10 mouse cellular contexts compared by ENCODE assay signal in genomic region chr4:45818814-45819207, GRCm38 (mm10). TPM values are rescaled to one million over a fixed set of nuclear protein-coding genes. Genes with fewer than 3 reads are reported as not detected.
DNase-seq lines count a peak whose midpoint lies in the region; ATAC-seq and TF ChIP-seq lines count a peak whose summit lies in the region.
"Had no signal": no experiment of that assay in that cellular context is flagged by ENCODE, and none has a peak within 500 bp of the region (broad histone marks: within the 10 kb centered on the region; RNA-seq: fewer than 3 reads in every experiment).

No protein-coding gene starts in this region.

- peak overlapping the region; percentile 26; the same call in 1 of the 2 replicates for H3K4me3 ChIP-seq in kidney, postnatal 0 days (replicated peaks; ENCODE audit: low read depth, low read length)
- H3K4me3 ChIP-seq in forebrain, embryonic 15.5 days: peak overlapping the region; percentile 15
- H3K4me3 ChIP-seq in limb, embryonic 15.5 days: peak overlapping the region; percentile 24; the same call in 1 of the 2 replicates
- no peak overlapping the region for H3K4me3 ChIP-seq in neural tube, embryonic 15.5 days (replicated peaks)

- H3K36me3 ChIP-seq in kidney, postnatal 0 days (ENCODE audit: insufficient read depth, low read length): no peaks in the 10 kb centered on the region
- peaks cover 30% of the 10 kb centered on the region for H3K36me3 ChIP-seq in forebrain, embryonic 15.5 days
- H3K36me3 ChIP-seq in limb, embryonic 15.5 days: no peaks in the 10 kb centered on the region
- H3K36me3 ChIP-seq in neural tube, embryonic 15.5 days: no peaks in the 10 kb centered on the region

- no peak for ATAC-seq in kidney, postnatal 0 days (replicated peaks; ENCODE audit: low FRiP score, low read depth)
- no peak; the same call in 1 of the 2 replicates for ATAC-seq in forebrain, embryonic 15.5 days (replicated peaks)
- ATAC-seq in limb, embryonic 15.5 days (ENCODE audit: insufficient number of reproducible peaks, low FRiP score, low TSS enrichment, low read depth): no peak; the same call in 1 of the 2 replicates
- peak; percentile 12; the same call in 1 of the 2 replicates for ATAC-seq in neural tube, embryonic 15.5 days (ENCODE audit: low FRiP score)
- no peak for ATAC-seq in CD4-positive, CD25-positive, alpha-beta regulatory T cell, adult 4 months

- 27% methylated on average over 4 of the region's 4 CpGs for WGBS in kidney, postnatal 0 days
- WGBS in forebrain, embryonic 15.5 days: 10% methylated on average over 4 of the region's 4 CpGs
- 23% methylated on average over 4 of the region's 4 CpGs for WGBS in limb, embryonic 15.5 days
- 16% methylated on average over 3 of the region's 4 CpGs for WGBS in neural tube, embryonic 15.5 days

- TF ChIP-seq CTCF in kidney, postnatal 0 days (IDR thresholded peaks at IDR 0.05; ENCODE audit: low read depth): no peak

- H3K9me3 ChIP-seq in kidney, postnatal 0 days (replicated peaks; ENCODE audit: low read length): no peaks in the 10 kb centered on the region
- H3K9me3 ChIP-seq in forebrain, embryonic 15.5 days: no peaks in the 10 kb centered on the region
- no peaks in the 10 kb centered on the region for H3K9me3 ChIP-seq in limb, embryonic 15.5 days
- no peaks in the 10 kb centered on the region for H3K9me3 ChIP-seq in neural tube, embryonic 15.5 days (replicated peaks)

- peaks cover 13% of the 10 kb centered on the region for H3K4me1 ChIP-seq in kidney, postnatal 0 days (replicated peaks; ENCODE audit: insufficient read depth, low read length)
- H3K4me1 ChIP-seq in forebrain, embryonic 15.5 days: peaks cover 83% of the 10 kb centered on the region
- peaks cover 15% of the 10 kb centered on the region; the same call in 1 of the 2 replicates for H3K4me1 ChIP-seq in limb, embryonic 15.5 days
- peaks cover 61% of the 10 kb centered on the region for H3K4me1 ChIP-seq in neural tube, embryonic 15.5 days

- no peak overlapping the region for H3K27ac ChIP-seq in kidney, postnatal 0 days
- peak overlapping the region; percentile 99 for H3K27ac ChIP-seq in forebrain, embryonic 15.5 days (replicated peaks)
- no peak overlapping the region for H3K27ac ChIP-seq in limb, embryonic 15.5 days
- peak overlapping the region; percentile 82 for H3K27ac ChIP-seq in neural tube, embryonic 15.5 days (replicated peaks)

- H3K9ac ChIP-seq in kidney, postnatal 0 days (ENCODE audit: low read depth, low read length): 0 out of 2 replicates have a peak overlapping the region, but pooled peaks have one; percentile 46
- H3K9ac ChIP-seq in forebrain, embryonic 15.5 days (replicated peaks): peak overlapping the region; percentile 27
- H3K9ac ChIP-seq in limb, embryonic 15.5 days: no peak overlapping the region
- 0 out of 2 replicates have a peak overlapping the region, but pooled peaks have one; percentile 5 for H3K9ac ChIP-seq in neural tube, embryonic 15.5 days (replicated peaks)

- H3K4me2 ChIP-seq in kidney, postnatal 0 days (ENCODE audit: low read length): peak overlapping the region; percentile 64
- H3K4me2 ChIP-seq in forebrain, embryonic 15.5 days (replicated peaks): peak overlapping the region; percentile 39
- H3K4me2 ChIP-seq in limb, embryonic 15.5 days: peak overlapping the region; percentile 60
- peak overlapping the region; percentile 60 for H3K4me2 ChIP-seq in neural tube, embryonic 15.5 days

- DNase-seq in kidney, postnatal 0 days (ENCODE audit: low spot score): no peak
- no peak for DNase-seq in kidney, adult 8-10 months
- no peak for DNase-seq in adrenal gland, postnatal 25 days
- DNase-seq in T-cell, adult 2 months (ENCODE audit: low spot score): no peak
- DNase-seq: gastrocnemius, postnatal 10 days had no signal

- peaks cover 2% of the 10 kb centered on the region; the same call in 1 of the 2 replicates for H3K27me3 ChIP-seq in kidney, postnatal 0 days (ENCODE audit: insufficient read depth, low read length)
- no peaks in the 10 kb centered on the region for H3K27me3 ChIP-seq in forebrain, embryonic 15.5 days
- peaks cover 18% of the 10 kb centered on the region for H3K27me3 ChIP-seq in limb, embryonic 15.5 days
- H3K27me3 ChIP-seq in neural tube, embryonic 15.5 days (replicated peaks): no peaks in the 10 kb centered on the region

RNA-seq across cellular contexts. Expression of gene Igfbpl1, which starts 7.9 kb away (rescaled TPM):
- polyA plus RNA-seq in kidney, postnatal 0 days (2015; fragmentation: Nextera tagmentation; extraction: Ambion mirVana): 0.04 TPM in 1 of 2 replicates, not detected in the other
- polyA plus RNA-seq in forebrain, embryonic 15.5 days (2015; fragmentation: Nextera tagmentation; extraction: Ambion mirVana): 114 and 126 TPM in 2 replicates
- 0.08 TPM in 1 of 2 replicates, not detected in the other for polyA plus RNA-seq in limb, embryonic 15.5 days (2015; fragmentation: Nextera tagmentation; extraction: Ambion mirVana)
- polyA plus RNA-seq in neural tube, embryonic 15.5 days (2015; fragmentation: Nextera tagmentation; extraction: Ambion mirVana): 14.2 and 24.7 TPM in 2 replicates
- not detected for polyA plus RNA-seq in CD4-positive, CD25-positive, alpha-beta regulatory T cell, adult 4 months (2017; shearing (Covaris generic))
- not detected in 2 replicates for total RNA-seq in adrenal gland, postnatal 25 days (2021)
- total RNA-seq: MEL had no signal

RNA-seq across cellular contexts. Expression of gene Aldh1b1, which starts 20.0 kb away (rescaled TPM):
- 9.7 and 12.1 TPM in 2 replicates for polyA plus RNA-seq in kidney, postnatal 0 days (2015; fragmentation: Nextera tagmentation; extraction: Ambion mirVana)
- 25.7 and 27.4 TPM in 2 replicates for polyA plus RNA-seq in forebrain, embryonic 15.5 days (2015; fragmentation: Nextera tagmentation; extraction: Ambion mirVana)
- 2.4 and 3.0 TPM in 2 replicates for polyA plus RNA-seq in limb, embryonic 15.5 days (2015; fragmentation: Nextera tagmentation; extraction: Ambion mirVana)
- polyA plus RNA-seq in neural tube, embryonic 15.5 days (2015; fragmentation: Nextera tagmentation; extraction: Ambion mirVana): 18.7 and 36.7 TPM in 2 replicates
- polyA plus RNA-seq in CD4-positive, CD25-positive, alpha-beta regulatory T cell, adult 4 months (2017; shearing (Covaris generic)): 10 to 100 TPM in 1 of 2 experiments, 1 to 10 TPM in 1; 4.3 to 10.2 TPM
- total RNA-seq in adrenal gland, postnatal 25 days (2021): 32.9 and 42.0 TPM in 2 replicates

RNA-seq across cellular contexts. Expression of gene Stra6l, which starts 29.7 kb away (rescaled TPM):
- 1.5 and 1.9 TPM in 2 replicates for polyA plus RNA-seq in kidney, postnatal 0 days (2015; fragmentation: Nextera tagmentation; extraction: Ambion mirVana)
- 1.5 and 1.6 TPM in 2 replicates for polyA plus RNA-seq in forebrain, embryonic 15.5 days (2015; fragmentation: Nextera tagmentation; extraction: Ambion mirVana)
- 0.61 and 0.63 TPM in 2 replicates for polyA plus RNA-seq in limb, embryonic 15.5 days (2015; fragmentation: Nextera tagmentation; extraction: Ambion mirVana)
- polyA plus RNA-seq in neural tube, embryonic 15.5 days (2015; fragmentation: Nextera tagmentation; extraction: Ambion mirVana): 0.50 and 1.1 TPM in 2 replicates
- polyA plus RNA-seq in CD4-positive, CD25-positive, alpha-beta regulatory T cell, adult 4 months (2017; shearing (Covaris generic)): under 1 TPM in 1 of 2 experiments, not detected in 1; 0.27 TPM
- total RNA-seq in adrenal gland, postnatal 25 days (2021): 0.24 and 1.0 TPM in 2 replicates
- total RNA-seq: MEL had no signal

Comparison
In these comparisons a context has a peak if more than half of its experiments do, and no peak if none do; other contexts are left out.
1. H3K27ac ChIP-seq: peak in forebrain, embryonic 15.5 days (single experiment) and neural tube, embryonic 15.5 days (single experiment); none in kidney, postnatal 0 days (single experiment) and limb, embryonic 15.5 days (single experiment).
2. RNA of gene Igfbpl1, which starts 7.9 kb away (polyA plus RNA-seq): 114 to 126 TPM in forebrain, embryonic 15.5 days and 14.2 to 24.7 TPM in neural tube, embryonic 15.5 days; 0.08 TPM in limb, embryonic 15.5 days, 0.04 TPM in kidney, postnatal 0 days and not detected in CD4-positive, CD25-positive, alpha-beta regulatory T cell, adult 4 months; every median in the first group is over 10 times any median in the second.
3. Peak in every context shown above with its lines, with median percentiles within 50 percentile points of each other: H3K4me2 ChIP-seq.